Mouse (Mus musculus) heart, embryonic 14.5 days (tissue): ENCODE data around the gene Acrv1. TPM values are rescaled to one million over a fixed set of nuclear protein-coding genes. Genes with fewer than 3 reads are reported as not detected.
"Not testable (repeated sequence)": the region's sequence is repeated elsewhere in the genome, so short reads cannot be mapped to it uniquely, and the experiment has no call there.

ENCODE experiments used
- ATAC-seq: fragments of 200-750 bp; cut with Nextera tagmentation; 2 replicates; pipeline ENCODE4 v1.8.0; 2017; ENCODE audit warnings: low read depth, moderate TSS enrichment; ENCODE audit not compliant: insufficient number of reproducible peaks, insufficient read depth, low FRiP score
- H3K27ac ChIP-seq, 2 experiments: fragments of 200-500 bp in 1 of 2; fragments of 300-500 bp in 1 of 2; sonication (generic) in 1 of 2; replicated peaks in 1 of 2; 2 replicates each; pipeline ENCODE4 v1.5.1; 2012 to 2014; ENCODE audit warnings: low read depth in 2 of 2, low read length in 2 of 2, control low read depth in 1 of 2, mild to moderate bottlenecking in 1 of 2, mixed read lengths in 1 of 2; ENCODE audit not compliant: control insufficient read depth in 1 of 2, insufficient read depth in 1 of 2
- H3K27me3 ChIP-seq: fragments of 300-500 bp; sonication (generic); 2 replicates; pipeline ENCODE4 v1.6.1; 2014; ENCODE audit warnings: mild to moderate bottlenecking, low read length, control low read depth; ENCODE audit not compliant: control insufficient read depth, insufficient read depth
- H3K36me3 ChIP-seq: fragments of 300-500 bp; sonication (generic); 2 replicates; pipeline ENCODE4 v1.6.1; 2014; ENCODE audit warnings: mild to moderate bottlenecking, control low read depth, low read length, mixed read lengths; ENCODE audit not compliant: control insufficient read depth, insufficient read depth
- H3K4me1 ChIP-seq, 2 experiments: fragments of 200-500 bp in 1 of 2; fragments of 300-500 bp in 1 of 2; sonication (generic) in 1 of 2; 2 replicates each; pipeline ENCODE4 v1.6.1; 2012 to 2014; ENCODE audit warnings: low read length in 2 of 2, control low read depth in 1 of 2, mixed read lengths in 1 of 2; ENCODE audit not compliant: control insufficient read depth in 2 of 2, insufficient read depth in 2 of 2
- H3K4me2 ChIP-seq: fragments of 300-500 bp; sonication (generic); 2 replicates; pipeline ENCODE4 v1.6.1; 2014; ENCODE audit warnings: mild to moderate bottlenecking, low read length
- H3K4me3 ChIP-seq, 2 experiments: fragments of 200-500 bp in 1 of 2; fragments of 300-500 bp in 1 of 2; sonication (generic) in 1 of 2; 2 replicates each; pipeline ENCODE4 v1.5.1; 2012 to 2014; ENCODE audit warnings: low read length in 2 of 2, mild to moderate bottlenecking in 2 of 2, control low read depth in 1 of 2, low read depth in 1 of 2, moderate library complexity in 1 of 2; ENCODE audit not compliant: control insufficient read depth in 1 of 2, insufficient read depth in 1 of 2
- H3K9ac ChIP-seq: fragments of 300-500 bp; sonication (generic); 2 replicates; pipeline ENCODE4 v1.6.1; 2014; ENCODE audit warnings: mild to moderate bottlenecking, low read length
- H3K9me3 ChIP-seq: fragments of 300-500 bp; sonication (generic); 2 replicates; pipeline ENCODE4 v1.6.1; 2016; ENCODE audit warnings: low read length, control low read depth; ENCODE audit not compliant: control insufficient read depth
- WGBS: fragments of 180-500 bp; shearing (Covaris S2); extraction: QIAGEN DNeasy Blood & Tissue Kit; methylation state at CpG from one replicate; pipeline ENCODE4 v1.1.7; 2014; 5-methylcytosine and 5-hydroxymethylcytosine counted together
- polyA plus RNA-seq: library from polyadenylated mRNA; unstranded; fragments of >200 nt; fragmentation: Nextera tagmentation; extraction: Ambion mirVana; gene quantifications from 2 replicates; pipeline ENCODE4 v1.2.1, GENCODE M21; 2014

The Acrv1 gene
- not detected in 2 replicates for polyA plus RNA-seq

DNA sequence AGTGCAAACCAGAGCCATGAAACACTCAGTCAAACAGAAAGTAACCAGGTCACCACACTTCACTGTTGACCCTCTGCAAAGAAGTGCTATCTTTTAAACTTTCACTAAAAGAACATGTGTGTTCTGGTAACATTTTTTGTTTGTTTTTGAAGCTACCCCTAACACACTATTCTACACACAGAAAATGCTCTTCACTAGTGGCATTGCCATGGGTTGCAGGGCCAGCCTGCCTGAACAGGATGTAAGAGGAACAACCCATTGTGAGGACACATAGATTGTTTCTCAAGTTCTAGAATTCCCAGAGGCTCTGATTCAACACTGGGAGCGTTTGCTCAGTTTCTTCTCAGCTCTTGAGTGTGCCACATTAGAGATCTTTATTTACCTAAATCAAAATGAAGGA is at the start of gene Acrv1:
Gene Acrv1 (plus strand): TSS at position 301 of the 400 bp plus-strand sequence.
- Histone ChIP-seq H3K36me3 (no peaks in the 10 kb centered on the region), H3K4me1 (no peaks in the 10 kb centered on the region), H3K27ac (no peak within 1 kb of the TSS), H3K27me3 (no peaks in the 10 kb centered on the region), H3K4me3 (no peak within 1 kb of the TSS), H3K4me2 (no peak within 1 kb of the TSS), H3K9ac (no peak within 1 kb of the TSS), H3K9me3 (no peaks in the 10 kb centered on the region)
- ATAC-seq, result no peak
- 59% methylated on average over 1 of the region's 1 CpGs for WGBS

DNA sequence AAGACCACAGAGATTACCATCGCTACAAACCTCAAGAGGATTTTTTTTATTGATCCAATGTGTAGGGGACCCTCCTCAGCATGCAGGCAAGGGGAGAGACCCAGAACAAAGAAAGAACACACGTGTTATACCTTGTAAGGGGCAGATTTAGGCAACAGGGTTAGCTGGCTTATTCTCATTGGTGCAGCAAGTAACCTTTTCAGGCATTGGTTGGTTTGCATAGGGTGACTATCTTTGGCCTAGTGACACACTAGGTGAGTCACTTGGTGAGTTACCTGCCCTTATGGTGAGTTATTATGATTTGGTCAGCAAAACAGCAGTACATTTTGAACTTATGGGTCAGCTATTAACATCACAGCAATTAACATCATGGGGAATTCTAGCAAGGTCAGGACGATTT is 49.7 kb upstream of the Acrv1 start, which contains the start of gene A630095E13Rik:
Gene A630095E13Rik (minus strand): TSS at position 101 of the 400 bp plus-strand sequence.
- H3K36me3 ChIP-seq, ATAC-seq, H3K27me3 ChIP-seq, H3K9ac ChIP-seq, H3K4me1 ChIP-seq, H3K4me3 ChIP-seq, H3K9me3 ChIP-seq, H3K27ac ChIP-seq, H3K4me2 ChIP-seq: not testable (repeated sequence)
- 47% methylated on average over 3 of the region's 3 CpGs for WGBS

DNA sequence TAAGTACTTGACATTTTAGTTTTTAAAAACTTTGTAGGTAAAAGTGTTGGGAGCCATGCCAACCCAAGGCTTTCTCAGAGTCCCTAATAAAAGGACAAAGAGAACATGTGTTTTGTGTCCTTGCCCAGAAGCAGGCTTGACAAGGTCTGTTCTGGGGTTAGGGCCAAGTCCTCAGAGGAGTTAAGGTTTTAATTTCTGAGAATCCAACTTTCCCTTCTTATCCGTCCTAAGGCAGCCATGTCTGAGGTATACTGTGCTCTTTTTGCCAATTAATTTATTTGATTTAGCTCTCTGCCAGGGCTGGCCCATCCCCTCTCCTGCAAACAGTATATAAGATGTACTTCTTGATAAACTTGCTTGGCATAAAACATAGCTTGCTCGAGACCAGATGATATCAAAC is 11.6 kb upstream of the Acrv1 start:
- 65% methylated on average over 2 of the region's 2 CpGs for WGBS

DNA sequence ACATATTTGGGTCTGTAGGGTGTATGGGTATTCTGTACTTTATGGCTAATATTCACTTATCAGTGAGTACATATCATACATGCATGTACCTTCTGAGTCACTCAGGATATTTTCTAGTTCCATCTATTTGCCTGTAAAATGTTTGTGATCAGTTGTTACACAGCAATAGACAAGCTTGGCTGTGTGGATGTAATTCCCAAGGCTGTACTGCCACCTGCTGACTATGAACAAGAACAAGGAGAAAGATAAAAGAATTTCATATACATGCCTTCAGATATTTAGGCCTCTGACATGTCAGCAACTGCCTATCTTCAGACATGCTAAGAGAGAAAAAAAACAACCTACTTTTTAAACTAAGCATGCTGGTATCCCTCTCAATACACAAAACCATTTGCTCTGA is 5.7 kb upstream of the Acrv1 start:
- H3K9me3 ChIP-seq, result no peaks in the 10 kb centered on the region
- H3K4me3 ChIP-seq, result no peak overlapping the region

More for the DNA sequence above, 11.6 kb upstream of the Acrv1 start:
- Histone ChIP-seq H3K4me1 (no peaks in the 10 kb centered on the region), H3K9me3 (no peaks in the 10 kb centered on the region), H3K27ac (no peak overlapping the region), H3K36me3 (no peaks in the 10 kb centered on the region), H3K27me3 (no peaks in the 10 kb centered on the region), H3K4me2 (no peak overlapping the region), H3K4me3 (no peak overlapping the region), H3K9ac (no peak overlapping the region)
- ATAC-seq, result no peak

DNA sequence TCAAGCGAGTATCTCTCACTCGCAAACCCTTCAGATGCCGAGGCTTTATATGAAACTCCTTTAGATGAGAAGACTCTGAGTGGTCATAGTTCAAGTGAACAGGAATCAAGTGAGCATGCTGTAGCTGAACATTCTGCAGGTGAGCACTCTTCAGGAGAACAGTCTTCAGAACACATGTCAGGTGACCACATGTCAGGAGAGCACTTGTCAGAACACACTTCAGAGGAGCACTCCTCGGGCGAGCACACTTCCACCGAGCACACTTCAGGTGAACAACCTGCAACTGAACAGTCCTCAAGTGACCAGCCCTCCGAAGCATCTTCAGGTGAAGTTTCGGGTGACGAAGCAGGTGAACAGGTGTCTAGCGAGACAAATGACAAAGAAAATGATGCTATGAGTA is 1.3 kb downstream of the Acrv1 start:
- H3K4me1 ChIP-seq, result no peaks in the 10 kb centered on the region
- H3K36me3 ChIP-seq, result no peaks in the 10 kb centered on the region
- H3K4me2 ChIP-seq, result no peak overlapping the region
- H3K27me3 ChIP-seq, result no peaks in the 10 kb centered on the region
- H3K4me3 ChIP-seq, result no peak overlapping the region
- no peak for ATAC-seq
- no peak overlapping the region for H3K9ac ChIP-seq
- H3K9me3 ChIP-seq, result no peaks in the 10 kb centered on the region
- H3K27ac ChIP-seq, result no peak overlapping the region
- WGBS, result 87% methylated on average over 10 of the region's 10 CpGs

More for the DNA sequence above, 5.7 kb upstream of the Acrv1 start:
- no peak overlapping the region for H3K9ac ChIP-seq
- H3K36me3 ChIP-seq, result no peaks in the 10 kb centered on the region
- no peak overlapping the region for H3K4me2 ChIP-seq
- no peak overlapping the region for H3K27ac ChIP-seq
- no peak for ATAC-seq
- H3K27me3 ChIP-seq, result no peaks in the 10 kb centered on the region
- H3K4me1 ChIP-seq, result no peaks in the 10 kb centered on the region

DNA sequence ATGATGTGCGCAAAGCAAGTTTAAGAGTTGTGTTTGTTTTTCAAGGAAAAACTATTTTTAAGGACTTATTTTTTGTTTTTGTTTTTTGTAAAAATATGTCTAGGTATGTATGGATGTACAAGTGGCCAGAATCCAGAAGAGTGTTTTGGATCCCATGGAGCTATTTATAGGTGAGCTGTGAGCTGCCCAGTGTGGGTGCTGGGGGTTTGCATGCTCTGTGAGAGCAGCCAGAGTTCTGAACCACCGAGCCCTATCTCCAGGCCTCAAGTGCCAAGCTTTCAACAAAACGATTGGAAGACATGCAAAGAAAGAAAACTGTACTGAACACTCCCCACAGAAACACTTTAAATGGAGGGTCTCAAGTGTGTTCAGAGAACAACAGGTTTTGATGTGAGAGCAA is 12.9 kb downstream of the Acrv1 start:
- H3K27ac ChIP-seq, result peak overlapping the region; percentile 61 to 62

DNA sequence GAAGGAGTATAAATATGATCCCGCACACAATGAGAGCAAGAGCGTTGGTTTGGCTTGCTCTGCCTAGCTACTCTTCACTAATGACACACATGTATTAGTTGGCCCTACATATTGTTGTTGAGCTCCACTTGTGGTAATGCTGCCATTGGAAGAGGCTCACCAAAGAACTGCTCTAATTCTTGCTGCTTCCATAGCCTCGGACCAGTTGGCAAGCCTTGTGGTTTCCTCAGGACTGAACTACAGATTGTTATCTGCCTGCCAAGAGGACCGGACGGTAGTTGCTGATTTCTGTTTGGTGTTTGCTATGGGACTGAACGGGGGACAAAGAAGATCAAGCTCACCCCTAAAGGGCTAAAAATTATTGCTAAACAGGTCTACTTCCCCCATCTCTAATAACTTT is 14.3 kb downstream of the Acrv1 start:
- WGBS, result 88% methylated on average over 6 of the region's 6 CpGs
- no peaks in the 10 kb centered on the region for H3K9me3 ChIP-seq
- H3K4me2 ChIP-seq, result no peak overlapping the region
- H3K36me3 ChIP-seq, result peaks cover 34% of the 10 kb centered on the region
- peaks cover 0 to 12% of the 10 kb centered on the region in 2 experiments; a peak in 1 of 4 replicates for H3K4me1 ChIP-seq
- H3K4me3 ChIP-seq, result no peak overlapping the region
- no peak overlapping the region for H3K9ac ChIP-seq
- no peak for ATAC-seq
- H3K27ac ChIP-seq, result no peak overlapping the region
- no peaks in the 10 kb centered on the region for H3K27me3 ChIP-seq

More for the DNA sequence above, 12.9 kb downstream of the Acrv1 start:
- Histone ChIP-seq H3K9me3 (no peaks in the 10 kb centered on the region), H3K4me1 (peaks cover 0 to 12% of the 10 kb centered on the region in 2 experiments; a peak in 1 of 4 replicates), H3K9ac (no peak overlapping the region), H3K4me3 (no peak overlapping the region), H3K4me2 (peak overlapping the region; percentile 14), H3K27me3 (no peaks in the 10 kb centered on the region), H3K36me3 (peaks cover 22% of the 10 kb centered on the region)
- 49% methylated on average over 3 of the region's 3 CpGs for WGBS
- no peak for ATAC-seq

DNA sequence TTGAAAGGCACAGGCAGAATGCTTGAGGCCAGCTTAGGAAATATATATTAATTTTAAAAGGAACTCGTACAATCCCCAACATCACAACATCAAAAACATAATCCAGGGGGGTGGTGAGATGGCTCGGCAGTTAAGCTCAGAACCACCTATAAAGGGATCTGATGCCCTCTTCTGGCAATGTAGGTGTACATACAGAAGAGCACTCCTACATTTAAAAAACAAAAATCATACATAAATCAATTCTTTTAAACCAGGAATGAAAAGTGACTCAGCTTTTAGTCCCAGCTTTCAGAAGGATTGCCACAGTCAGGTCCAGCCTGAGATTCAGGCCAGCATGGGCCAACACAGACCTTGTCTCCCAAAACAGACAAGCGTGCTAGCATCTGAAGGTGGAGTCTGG is 23.6 kb downstream of the Acrv1 start:
- 76% methylated on average over 3 of the region's 3 CpGs for WGBS
- Histone ChIP-seq H3K4me1 (no peaks in the 10 kb centered on the region), H3K4me3 (no peak overlapping the region), H3K9ac (no peak overlapping the region), H3K27me3 (no peaks in the 10 kb centered on the region), H3K4me2 (no peak overlapping the region), H3K36me3 (peaks cover 69% of the 10 kb centered on the region), H3K27ac (no peak overlapping the region), H3K9me3 (no peaks in the 10 kb centered on the region)
- no peak for ATAC-seq
